Mouse (Mus musculus) embryonic stem cell, embryonic (primary cell): Measurements from ENCODE around the gene Pakap.

Source experiments
- CTCF ChIA-PET, 4 experiments: fragments of 300-600 bp in 2 of 4; fragments of 350-600 bp in 2 of 4; sonication (Branson Sonifier 250); formaldehyde crosslinking; loops; one replicate each; lab custom pipeline; 2022; ENCODE audit warnings: inconsistent platforms in 2 of 4; lab: Charles Lee
- POLR2A ChIA-PET, 4 experiments: fragments of 300-600 bp in 2 of 4; fragments of 350-600 bp in 2 of 4; sonication (Branson Sonifier 250); formaldehyde crosslinking; loops; one replicate each; lab custom pipeline; 2022; ENCODE audit warnings: antibody characterized with exemption in 4 of 4, inconsistent platforms in 1 of 4; lab: Charles Lee

Pakap gene

GRCm38 (mm10) chr4:57780403-57780802 lies 212.4 kb downstream of the Pakap start:
- CTCF ChIA-PET: interaction anchor here in 2 of 4 experiments (0.6 to 1.6 kb wide), 3 partner anchors 56 to 125 kb away, joined by 4 to 9 read pairs (median 5); no protein-coding TSS in a partner anchor
- POLR2A ChIA-PET: interaction anchor here (0.6 to 5.1 kb wide), 56 partner anchors 8 to 257 kb away, joined by 3 to 91 read pairs (median 8); partner anchors contain the start of gene Txn1 (in 3 of the 4)

- ChIA-PET CTCF (interaction anchor here (0.5 to 1.6 kb wide), 8 partner anchors 20 to 124 kb away, joined by 3 to 14 read pairs (median 4); no protein-coding TSS in a partner anchor), POLR2A (interaction anchor here (0.5 to 5.1 kb wide), 93 partner anchors 8 to 425 kb away, joined by 3 to 91 read pairs (median 5); partner anchors contain the start of gene Txn1 (in 3 of the 4))
These were observed 213.1 kb downstream of the Pakap start for GRCm38 (mm10) chr4:57780833-57781641.

- ChIA-PET CTCF (interaction anchor here (0.7 to 1.6 kb wide), 7 partner anchors 58 to 302 kb away, joined by 3 to 9 read pairs (median 3); no protein-coding TSS in a partner anchor), POLR2A (interaction anchor here (0.5 to 5.1 kb wide), 80 partner anchors 9 to 424 kb away, joined by 3 to 91 read pairs (median 7); partner anchors contain the start of gene Txn1 (in 3 of the 4))
These were observed 214.0 kb downstream of the Pakap start for GRCm38 (mm10) chr4:57781994-57782393.

GRCm38 (mm10) chr4:57782549-57783390 lies 214.8 kb downstream of the Pakap start:
- ChIA-PET POLR2A (interaction anchor here in 3 of 4 experiments (0.6 to 5.1 kb wide), 44 partner anchors 8 to 423 kb away, joined by 3 to 91 read pairs (median 8); partner anchors contain the start of gene Txn1 (in 3 of the 3)), CTCF (interaction anchor here in 3 of 4 experiments (0.6 to 1.4 kb wide), 4 partner anchors 10 to 302 kb away, joined by 3 to 5 read pairs (median 4); no protein-coding TSS in a partner anchor)

- ChIA-PET POLR2A (interaction anchor here in 3 of 4 experiments (0.6 to 5.1 kb wide), 24 partner anchors 8 to 173 kb away, joined by 3 to 91 read pairs (median 20); partner anchors contain the start of gene Txn1 (in 1 of the 3)), CTCF (interaction anchor here in 1 of 4 experiments (0.6 kb wide), 1 partner anchor 9 kb away, joined by 4 read pairs; no protein-coding TSS in a partner anchor)
These were observed 215.4 kb downstream of the Pakap start for GRCm38 (mm10) chr4:57783391-57783770.

GRCm38 (mm10) chr4:57783853-57784600 lies 216.0 kb downstream of the Pakap start:
- ChIA-PET POLR2A (interaction anchor here in 3 of 4 experiments (0.6 to 5.1 kb wide), 10 partner anchors 12 to 287 kb away, joined by 3 to 91 read pairs (median 20); no protein-coding TSS in a partner anchor), CTCF (no interaction called here)

- ChIA-PET POLR2A (interaction anchor here in 3 of 4 experiments (0.9 to 4.9 kb wide), 13 partner anchors 7 to 167 kb away, joined by 3 to 30 read pairs (median 3); partner anchors contain the start of gene Txn1 (in 1 of the 3)), CTCF (interaction anchor here (0.6 to 3.6 kb wide), 8 partner anchors 10 to 215 kb away, joined by 3 to 18 read pairs (median 6); no protein-coding TSS in a partner anchor)
These were observed 220.7 kb downstream of the Pakap start for GRCm38 (mm10) chr4:57788709-57789108.

GRCm38 (mm10) chr4:57789118-57789517 lies 221.1 kb downstream of the Pakap start:
- ChIA-PET CTCF (interaction anchor here (0.5 to 3.6 kb wide), 8 partner anchors 49 to 215 kb away, joined by 3 to 18 read pairs (median 8); no protein-coding TSS in a partner anchor), POLR2A (interaction anchor here in 3 of 4 experiments (0.6 to 4.9 kb wide), 17 partner anchors 7 to 167 kb away, joined by 3 to 30 read pairs (median 3); partner anchors contain the start of gene Txn1 (in 1 of the 3))

GRCm38 (mm10) chr4:57793989-57794388 lies 226.0 kb downstream of the Pakap start:
- CTCF ChIA-PET: no interaction called here

GRCm38 (mm10) chr4:57794547-57794946 lies 226.6 kb downstream of the Pakap start:
- CTCF ChIA-PET: no interaction called here
- POLR2A ChIA-PET: interaction anchor here (0.6 to 5.4 kb wide), 27 partner anchors 10 to 176 kb away, joined by 3 to 39 read pairs (median 4); partner anchors contain the start of gene Txn1 (in 1 of the 4)

More at GRCm38 (mm10) chr4:57793989-57794388, 226.0 kb downstream of the Pakap start:
- POLR2A ChIA-PET: interaction anchor here in 3 of 4 experiments (0.7 to 5.4 kb wide), 14 partner anchors 10 to 52 kb away, joined by 3 to 39 read pairs (median 4); no protein-coding TSS in a partner anchor

- ChIA-PET POLR2A (interaction anchor here in 3 of 4 experiments (0.6 to 5.4 kb wide), 22 partner anchors 8 to 122 kb away, joined by 3 to 39 read pairs (median 4); no protein-coding TSS in a partner anchor), CTCF (interaction anchor here in 1 of 4 experiments (0.6 kb wide), 1 partner anchor 44 kb away, joined by 4 read pairs; no protein-coding TSS in a partner anchor)
These were observed 229.7 kb downstream of the Pakap start for GRCm38 (mm10) chr4:57797548-57798285.

GRCm38 (mm10) chr4:57798286-57799018 lies 230.5 kb downstream of the Pakap start:
- ChIA-PET POLR2A (interaction anchor here in 3 of 4 experiments (0.6 to 5.4 kb wide), 23 partner anchors 9 to 122 kb away, joined by 3 to 39 read pairs (median 3); no protein-coding TSS in a partner anchor), CTCF (interaction anchor here in 1 of 4 experiments (0.6 kb wide), 1 partner anchor 43 kb away, joined by 4 read pairs; no protein-coding TSS in a partner anchor)

- ChIA-PET POLR2A (interaction anchor here in 3 of 4 experiments (0.9 to 5.4 kb wide), 15 partner anchors 8 to 82 kb away, joined by 3 to 39 read pairs (median 4); no protein-coding TSS in a partner anchor), CTCF (no interaction called here)
These were observed 231.3 kb downstream of the Pakap start for GRCm38 (mm10) chr4:57799297-57799696.

- POLR2A ChIA-PET: interaction anchor here in 3 of 4 experiments (0.5 to 5.1 kb wide), 11 partner anchors 11 to 45 kb away, joined by 3 to 24 read pairs (median 4); no protein-coding TSS in a partner anchor
These were observed 233.3 kb downstream of the Pakap start for GRCm38 (mm10) chr4:57801239-57801638.

GRCm38 (mm10) chr4:57801986-57802385 lies 234.0 kb downstream of the Pakap start:
- CTCF ChIA-PET: no interaction called here

More at GRCm38 (mm10) chr4:57801239-57801638, 233.3 kb downstream of the Pakap start:
- CTCF ChIA-PET: no interaction called here

More at GRCm38 (mm10) chr4:57801986-57802385, 234.0 kb downstream of the Pakap start:
- POLR2A ChIA-PET: interaction anchor here in 3 of 4 experiments (0.7 to 1.8 kb wide), 6 partner anchors 10 to 45 kb away, joined by 3 to 9 read pairs (median 4); no protein-coding TSS in a partner anchor
